In genomic region chr2:32857584-32857983, GRCm38 (mm10) we compare ENCODE assay signal across 8 mouse cellular contexts. TPM values are rescaled to one million over a fixed set of nuclear protein-coding genes. Genes with fewer than 3 reads are reported as not detected.
A peak's percentile ranks its signal among the peaks of the same experiment; 100 is the strongest.
DNase-seq lines count a peak whose midpoint lies in the region; ATAC-seq lines count a peak whose summit lies in the region.

No protein-coding gene starts in this region.

- no peak overlapping the region for H3K4me3 ChIP-seq in heart, embryonic 11.5 days (ENCODE audit: low read depth, low read length)
- no peak overlapping the region for H3K4me3 ChIP-seq in limb, embryonic 13.5 days
- H3K4me3 ChIP-seq in midbrain, embryonic 16.5 days (ENCODE audit: low read depth, low read length), result no peak overlapping the region

- no peak overlapping the region for H3K9ac ChIP-seq in heart, embryonic 11.5 days (ENCODE audit: low read depth, low read length)
- H3K9ac ChIP-seq in limb, embryonic 13.5 days, result no peak overlapping the region
- no peak overlapping the region for H3K9ac ChIP-seq in midbrain, embryonic 16.5 days (ENCODE audit: low read depth, low read length)

- H3K27ac ChIP-seq in heart, embryonic 11.5 days (ENCODE audit: low read depth, low read length), result no peak overlapping the region
- H3K27ac ChIP-seq in limb, embryonic 13.5 days, result no peak overlapping the region
- H3K27ac ChIP-seq in midbrain, embryonic 16.5 days (ENCODE audit: low read length), result no peak overlapping the region

- H3K27me3 ChIP-seq in heart, embryonic 11.5 days (ENCODE audit: control insufficient read depth, insufficient read depth, low read length), result peaks cover 3% of the 10 kb centered on the region
- peaks cover 7% of the 10 kb centered on the region for H3K27me3 ChIP-seq in limb, embryonic 13.5 days
- H3K27me3 ChIP-seq in midbrain, embryonic 16.5 days (ENCODE audit: control insufficient read depth, insufficient read depth, low read depth, low read length), result no peaks in the 10 kb centered on the region

- no peaks in the 10 kb centered on the region for H3K4me1 ChIP-seq in heart, embryonic 11.5 days (ENCODE audit: control insufficient read depth, insufficient read depth, low read length)
- H3K4me1 ChIP-seq in limb, embryonic 13.5 days, result no peaks in the 10 kb centered on the region
- no peaks in the 10 kb centered on the region for H3K4me1 ChIP-seq in midbrain, embryonic 16.5 days (ENCODE audit: control insufficient read depth, insufficient read depth, low read length)

- peak; percentile 98 for DNase-seq in heart, adult 11 months
- peak; percentile 93 for DNase-seq in embryo, embryonic 10 days (ENCODE audit: low spot score)
- peak; percentile 75 for DNase-seq in kidney, adult 18-20 months
- DNase-seq in spleen, postnatal 10 days (ENCODE audit: low spot score in 2 of 2), result peak; percentile 49 to 81

- no peaks in the 10 kb centered on the region for H3K9me3 ChIP-seq in heart, embryonic 11.5 days (replicated peaks; ENCODE audit: control insufficient read depth, low read length)
- no peaks in the 10 kb centered on the region for H3K9me3 ChIP-seq in limb, embryonic 13.5 days
- H3K9me3 ChIP-seq in midbrain, embryonic 16.5 days (replicated peaks; ENCODE audit: control insufficient read depth, low read length, poor library complexity, severe bottlenecking), result no peaks in the 10 kb centered on the region

- H3K4me2 ChIP-seq in heart, embryonic 11.5 days, result no peak overlapping the region
- no peak overlapping the region for H3K4me2 ChIP-seq in limb, embryonic 13.5 days (replicated peaks)
- H3K4me2 ChIP-seq in midbrain, embryonic 16.5 days (ENCODE audit: low read length), result no peak overlapping the region

- no peak for ATAC-seq in heart, embryonic 11.5 days (replicated peaks; ENCODE audit: insufficient number of reproducible peaks, low FRiP score, low TSS enrichment)
- peak; percentile 93 for ATAC-seq in granulocyte monocyte progenitor cell, adult 5-6 weeks (replicated peaks; ENCODE audit: poor library complexity, severe bottlenecking)
- 0 out of 2 replicates have a peak, but pooled peaks have one; percentile 42 for ATAC-seq in limb, embryonic 13.5 days (ENCODE audit: low FRiP score, low read depth)
- ATAC-seq in midbrain, embryonic 16.5 days, result peak; percentile 46; the same call in 1 of the 2 replicates

- H3K36me3 ChIP-seq in heart, embryonic 11.5 days (ENCODE audit: control insufficient read depth, insufficient read depth, low read length), result no peaks in the 10 kb centered on the region
- H3K36me3 ChIP-seq in limb, embryonic 13.5 days, result no peaks in the 10 kb centered on the region
- no peaks in the 10 kb centered on the region for H3K36me3 ChIP-seq in midbrain, embryonic 16.5 days (ENCODE audit: control insufficient read depth, insufficient read depth, low read length)

- WGBS in heart, embryonic 11.5 days (ENCODE audit: insufficient replicate concordance), result 4% methylated on average over 7 of the region's 7 CpGs
- whole genome bisulfite sequencing in limb, embryonic 13.5 days, result under 1% methylated on average over 7 of the region's 7 CpGs
- under 1% methylated on average over 7 of the region's 7 CpGs for WGBS in midbrain, embryonic 16.5 days

RNA-seq across cellular contexts. Expression of gene Stxbp1, which starts 10.5 kb away (rescaled TPM):
- polyA plus RNA-seq in heart, embryonic 11.5 days (2014; fragmentation: Nextera tagmentation; extraction: Ambion mirVana), result 20.6 and 26.1 TPM in 2 replicates
- total RNA-seq in granulocyte monocyte progenitor cell, adult 5-6 weeks (2014; fragmentation: Nextera tagmentation), result 3.5 and 6.3 TPM in 2 replicates
- 1.3 and 1.6 TPM in 2 replicates for total RNA-seq in granulocyte monocyte progenitor cell, adult 5-6 weeks (2017)
- 20.8 and 20.9 TPM in 2 replicates for polyA plus RNA-seq in limb, embryonic 13.5 days (2015; fragmentation: Nextera tagmentation; extraction: Ambion mirVana)
- polyA plus RNA-seq in midbrain, embryonic 16.5 days (2015; fragmentation: Nextera tagmentation; extraction: Ambion mirVana), result 340 and 389 TPM in 2 replicates

RNA-seq across cellular contexts. Expression of gene Fam129b, which starts 18.3 kb away (rescaled TPM):
- 21.5 and 24.2 TPM in 2 replicates for polyA plus RNA-seq in heart, embryonic 11.5 days (2014; fragmentation: Nextera tagmentation; extraction: Ambion mirVana)
- total RNA-seq in granulocyte monocyte progenitor cell, adult 5-6 weeks (2014; fragmentation: Nextera tagmentation), result 7.9 and 20.5 TPM in 2 replicates
- 6.2 and 9.6 TPM in 2 replicates for total RNA-seq in granulocyte monocyte progenitor cell, adult 5-6 weeks (2017)
- polyA plus RNA-seq in limb, embryonic 13.5 days (2015; fragmentation: Nextera tagmentation; extraction: Ambion mirVana), result 48.5 and 55.8 TPM in 2 replicates
- 25.3 and 27.4 TPM in 2 replicates for polyA plus RNA-seq in midbrain, embryonic 16.5 days (2015; fragmentation: Nextera tagmentation; extraction: Ambion mirVana)

Comparison
In these comparisons a context has a peak if more than half of its experiments do, and no peak if none do; other contexts are left out.
1. RNA of gene Stxbp1, which starts 10.5 kb away (polyA plus RNA-seq): 340 to 389 TPM in midbrain, embryonic 16.5 days; 20.8 to 20.9 TPM in limb, embryonic 13.5 days and 20.6 to 26.1 TPM in heart, embryonic 11.5 days; every median in the first group is over 10 times any median in the second.
2. Peak in every context shown above with its lines, with median percentiles within 50 percentile points of each other: DNase-seq.